Mouse (Mus musculus) layer of hippocampus, adult 2 months (tissue): ENCODE data around the gene Nfix. TPM values are rescaled to one million over a fixed set of nuclear protein-coding genes. Genes with fewer than 3 reads are reported as not detected.

Experiments
- DNase-seq, 2 experiments: peaks; one replicate each; pipeline ENCODE4 v3.0.0; 2022; ENCODE audit warnings: low spot score in 2 of 2
- H3K27ac ChIP-seq: fragments of 200-600 bp; 2 replicates; pipeline ENCODE4 v1.8.1; 2022
- H3K4me3 ChIP-seq: fragments of 200-600 bp; 2 replicates; pipeline ENCODE4 v1.8.1; 2022; ENCODE audit warnings: mild to moderate bottlenecking
- CTCF ChIP-seq: fragments of 200-600 bp; conservative IDR thresholded peaks from 2 replicates; pipeline ENCODE4 v1.8.1; 2022; ENCODE audit warnings: antibody characterized with exemption, mild to moderate bottlenecking, moderate library complexity
- total RNA-seq, 2 experiments: library from RNA; stranded (reverse); gene quantifications; 2 replicates each; pipeline ENCODE4 v1.2.3; 2021

Gene Nfix
- total RNA-seq, 2 experiments from 2014 or later, result 408 to 482 TPM

GRCm38 (mm10) chr8:84787523-84788302 is 12.4 kb downstream of the Nfix start:
- H3K27ac ChIP-seq, result peak overlapping the region; percentile 97
- DNase-seq, result peak in 1 of 2 experiments; percentile 65
- no peak overlapping the region for H3K4me3 ChIP-seq
- no peak for TF ChIP-seq CTCF

DNA sequence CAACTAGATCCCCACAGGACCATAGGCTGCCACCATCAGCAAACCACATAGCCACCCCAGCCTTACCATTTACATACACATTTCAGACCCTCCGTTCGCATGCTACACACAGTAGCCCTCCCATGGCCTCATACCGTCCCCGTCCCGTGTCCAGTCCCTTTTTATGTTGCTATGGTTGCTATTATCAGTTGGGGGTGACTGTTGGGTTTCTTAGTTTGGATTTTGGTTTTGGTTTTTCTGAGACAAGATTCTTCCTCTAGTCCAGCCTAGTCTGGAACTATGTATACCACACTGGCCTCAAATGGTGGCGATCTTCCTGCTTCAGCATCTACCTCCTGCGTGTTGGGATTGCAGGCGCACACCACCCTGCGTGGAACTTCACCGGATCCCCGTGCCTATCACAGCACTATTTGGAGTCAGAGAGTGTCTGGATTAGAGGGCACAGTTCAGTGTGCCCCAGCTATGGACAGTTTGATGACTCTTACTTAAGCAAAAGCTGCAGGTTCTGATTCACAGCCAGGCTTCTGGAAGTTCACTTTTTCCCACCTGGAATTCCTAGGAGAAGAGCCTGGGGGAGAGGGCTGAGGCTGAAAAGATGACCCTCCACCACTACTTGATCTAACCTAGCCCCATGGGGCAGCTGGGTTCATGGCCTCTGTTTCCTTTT is 13.2 kb downstream of the Nfix start:
- peak overlapping the region; percentile 97 for H3K27ac ChIP-seq
- no peak for TF ChIP-seq CTCF
- no peak overlapping the region; the same call in 1 of the 2 replicates for H3K4me3 ChIP-seq
- DNase-seq, result no peak

- TF ChIP-seq CTCF, result no peak
- Histone ChIP-seq H3K27ac (peak overlapping the region; percentile 97), H3K4me3 (peak overlapping the region; percentile 36)
- DNase-seq, result peak in 1 of 2 experiments; percentile 73
Observed at GRCm38 (mm10) chr8:84785756-84786677, 14.1 kb downstream of the Nfix start.

- no peak for TF ChIP-seq CTCF
- Histone ChIP-seq H3K4me3 (no peak overlapping the region; the same call in 1 of the 2 replicates), H3K27ac (peak overlapping the region; percentile 97)
- no peak for DNase-seq
Observed at GRCm38 (mm10) chr8:84785506-84785755, 14.7 kb downstream of the Nfix start.

GRCm38 (mm10) chr8:84784681-84785505 is 15.3 kb downstream of the Nfix start:
- H3K4me3 ChIP-seq, result peak overlapping the region; percentile 57
- no peak for TF ChIP-seq CTCF
- DNase-seq, result no peak
- H3K27ac ChIP-seq, result peak overlapping the region; percentile 97

- no peak for DNase-seq
- Histone ChIP-seq H3K4me3 (peak overlapping the region; percentile 57), H3K27ac (peak overlapping the region; percentile 97)
- TF ChIP-seq CTCF, result no peak
Observed at GRCm38 (mm10) chr8:84783919-84784581, 16.1 kb downstream of the Nfix start.

- H3K27ac ChIP-seq, result peak overlapping the region; percentile 97
- H3K4me3 ChIP-seq, result peak overlapping the region; percentile 57; the same call in 1 of the 2 replicates
- no peak for DNase-seq
- TF ChIP-seq CTCF, result no peak
Observed at GRCm38 (mm10) chr8:84783198-84783918, 16.8 kb downstream of the Nfix start.

- no peak for TF ChIP-seq CTCF
- Histone ChIP-seq H3K27ac (peak overlapping the region; percentile 97), H3K4me3 (peak overlapping the region; percentile 28)
- peak in 1 of 2 experiments; percentile 54 for DNase-seq
Observed at GRCm38 (mm10) chr8:84782680-84783079, 17.5 kb downstream of the Nfix start.

GRCm38 (mm10) chr8:84781686-84782505 is 18.2 kb downstream of the Nfix start:
- no peak for DNase-seq
- no peak for TF ChIP-seq CTCF
- peak overlapping the region; percentile 31; the same call in 1 of the 2 replicates for H3K4me3 ChIP-seq
- H3K27ac ChIP-seq, result peak overlapping the region; percentile 97

DNA sequence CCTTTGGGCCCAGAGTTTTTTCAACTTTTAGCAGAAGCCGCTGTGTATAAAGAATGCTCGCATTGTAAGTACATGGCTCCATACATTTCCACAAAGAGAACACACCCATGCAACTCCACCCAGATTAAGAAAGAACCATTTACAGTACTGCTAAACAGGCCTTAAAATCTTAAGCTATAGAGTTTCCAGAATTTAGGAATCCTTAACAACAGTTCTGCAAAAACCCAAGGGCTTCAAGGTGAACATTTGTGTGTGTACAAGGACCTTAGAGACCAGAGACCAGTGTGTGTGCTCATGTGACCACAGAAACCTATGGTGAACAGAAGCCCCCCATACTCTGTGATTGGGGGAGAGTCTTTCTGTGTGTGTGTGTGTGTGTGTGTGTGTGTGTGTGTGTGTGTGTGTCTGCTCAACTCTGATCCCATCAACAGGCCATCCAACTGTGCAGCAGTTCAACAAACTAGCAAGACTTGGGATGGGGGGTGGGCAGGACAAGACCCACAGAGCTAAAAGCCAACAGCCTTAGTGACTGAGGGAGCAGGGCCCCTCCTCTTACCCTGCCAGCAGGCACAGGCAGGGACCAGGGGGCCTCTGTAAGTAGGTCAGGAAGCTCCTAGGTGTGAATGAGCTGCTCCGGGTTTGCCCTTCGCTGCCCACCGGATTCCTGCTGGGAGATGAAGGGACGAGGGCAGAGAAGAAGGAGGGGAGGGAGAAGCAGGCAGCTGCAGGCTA is 19.0 kb downstream of the Nfix start:
- H3K4me3 ChIP-seq, result peak overlapping the region; percentile 31; the same call in 1 of the 2 replicates
- DNase-seq, result no peak
- H3K27ac ChIP-seq, result peak overlapping the region; percentile 97
- no peak for TF ChIP-seq CTCF
